Mouse (Mus musculus): ENCODE data around the gene Usp3.

Gene Usp3

GRCm38 (mm10) chr9:66575878-66576238 lies 17.1 kb downstream of the Usp3 start:
- DNase-seq (ENCODE audit: inconsistent age in 2 of 2, low spot score in 1 of 2) = peak in 1 of 2 experiments; percentile 70

GRCm38 (mm10) chr9:66575041-66575877 lies 17.7 kb downstream of the Usp3 start:
- DNase-seq (ENCODE audit: inconsistent age in 2 of 2, low spot score in 1 of 2) = peak in 1 of 2 experiments; percentile 49

DNA sequence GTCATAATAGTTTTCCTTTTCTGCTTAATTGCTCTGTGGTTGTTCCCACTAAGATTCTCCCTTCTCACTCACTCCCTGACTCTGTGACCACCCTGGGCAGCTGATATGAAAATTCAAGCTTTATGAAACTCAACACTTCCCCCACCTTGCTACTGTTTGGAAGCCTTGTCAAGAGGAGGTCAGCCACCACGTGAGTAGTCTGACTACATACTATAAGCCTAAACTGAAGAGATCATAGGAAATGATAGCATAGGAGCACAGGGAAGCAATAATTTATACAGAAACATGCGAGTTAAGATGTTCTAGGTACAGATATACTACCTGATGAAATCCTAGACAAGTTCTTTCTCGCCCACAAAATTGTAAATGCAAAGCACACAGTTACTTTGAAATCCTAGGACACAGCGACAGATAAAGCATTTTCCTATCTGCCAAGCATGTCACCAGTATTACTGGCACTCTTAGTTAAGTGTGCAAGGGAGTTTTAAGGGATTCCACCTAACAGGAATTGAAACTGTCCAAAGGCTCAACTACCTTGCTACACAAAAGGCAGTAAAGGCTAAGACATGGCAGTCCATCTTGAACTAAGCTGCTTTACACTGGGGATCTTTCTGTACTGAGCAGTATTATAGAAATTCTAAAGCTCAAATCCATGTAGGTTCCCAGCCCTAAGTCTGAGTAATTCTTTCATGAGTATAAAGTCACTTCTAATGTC lies 20.8 kb downstream of the Usp3 start:
- peak in 1 of 2 experiments; percentile 18 for DNase-seq (ENCODE audit: inconsistent age in 2 of 2, low spot score in 1 of 2)

GRCm38 (mm10) chr9:66562215-66562614 lies 30.7 kb downstream of the Usp3 start:
- DNase-seq (ENCODE audit: inconsistent age in 2 of 2, low spot score in 1 of 2) = no peak

- DNase-seq (ENCODE audit: inconsistent age in 2 of 2, low spot score in 1 of 2) = no peak
Observed at GRCm38 (mm10) chr9:66561496-66561895, 31.4 kb downstream of the Usp3 start.

DNA sequence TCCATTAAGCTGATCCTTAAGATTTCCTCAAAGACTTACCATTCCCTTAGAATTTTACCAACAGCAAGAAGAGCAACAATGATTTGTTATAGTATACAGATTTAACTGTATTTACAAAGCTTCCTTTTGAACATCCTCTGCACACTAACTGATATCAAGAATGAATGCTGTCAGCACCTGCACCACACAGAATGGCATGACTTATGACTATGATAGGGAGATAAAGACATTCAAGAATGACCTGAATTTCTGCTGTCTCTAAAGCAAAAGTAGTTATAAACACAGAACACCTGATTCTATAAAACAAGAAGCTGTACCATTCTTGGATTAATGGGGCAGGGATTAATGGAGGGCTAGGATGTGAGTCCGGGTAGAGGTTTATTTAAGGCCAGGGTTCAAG lies 32.2 kb downstream of the Usp3 start:
- no peak for DNase-seq (ENCODE audit: inconsistent age in 2 of 2, low spot score in 1 of 2)

- no peak for DNase-seq (ENCODE audit: inconsistent age in 2 of 2, low spot score in 1 of 2)
Observed at GRCm38 (mm10) chr9:66560295-66560694, 32.6 kb downstream of the Usp3 start.

DNA sequence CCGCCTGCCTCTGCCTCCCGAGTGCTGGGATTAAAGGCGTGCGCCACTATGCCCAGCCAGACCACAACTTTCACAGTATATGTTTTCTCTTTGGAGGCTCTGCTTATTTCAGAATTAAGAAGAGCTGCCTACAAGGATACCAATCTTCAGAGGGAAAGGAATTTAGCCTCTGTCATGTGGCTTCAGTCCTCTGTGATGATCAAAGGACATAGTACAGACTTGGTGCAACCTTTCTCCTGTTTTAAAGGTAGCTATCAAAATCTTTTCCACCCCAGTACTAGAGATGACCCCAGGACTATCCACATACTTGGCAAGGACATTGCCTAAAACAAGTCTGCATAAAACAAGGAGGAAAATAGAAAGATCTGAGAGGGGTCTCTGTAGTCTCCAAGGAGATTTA lies 34.0 kb downstream of the Usp3 start:
- no peak for DNase-seq (ENCODE audit: inconsistent age in 2 of 2, low spot score in 1 of 2)

DNA sequence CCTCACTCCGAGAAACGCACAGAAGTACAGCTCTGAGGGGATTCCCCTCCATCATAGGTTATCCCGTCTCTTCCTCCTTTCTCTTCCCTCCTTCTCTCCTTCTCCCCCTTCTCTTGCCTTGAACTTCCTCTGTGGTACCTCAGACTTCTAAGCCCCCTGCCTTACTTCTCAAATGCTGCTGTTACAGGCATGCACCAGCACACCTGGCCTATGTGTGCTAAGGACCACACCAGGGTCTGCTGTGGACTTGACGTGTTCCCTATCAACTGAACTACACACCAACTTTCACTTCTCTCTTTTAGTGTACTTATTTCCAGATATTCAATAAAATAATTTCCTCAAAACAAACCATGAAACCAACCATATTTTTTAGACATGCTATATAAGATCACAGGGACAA lies 50.2 kb downstream of the Usp3 start:
- DNase-seq (ENCODE audit: inconsistent age in 2 of 2, low spot score in 1 of 2) = no peak

GRCm38 (mm10) chr9:66521595-66521994 lies 71.3 kb downstream of the Usp3 start:
- no peak for DNase-seq (ENCODE audit: inconsistent age in 2 of 2, low spot score in 1 of 2)

- peak; percentile 39 to 59 for DNase-seq (ENCODE audit: inconsistent age in 2 of 2, low spot score in 1 of 2)
Observed at GRCm38 (mm10) chr9:66520299-66520698, 72.6 kb downstream of the Usp3 start.

DNA sequence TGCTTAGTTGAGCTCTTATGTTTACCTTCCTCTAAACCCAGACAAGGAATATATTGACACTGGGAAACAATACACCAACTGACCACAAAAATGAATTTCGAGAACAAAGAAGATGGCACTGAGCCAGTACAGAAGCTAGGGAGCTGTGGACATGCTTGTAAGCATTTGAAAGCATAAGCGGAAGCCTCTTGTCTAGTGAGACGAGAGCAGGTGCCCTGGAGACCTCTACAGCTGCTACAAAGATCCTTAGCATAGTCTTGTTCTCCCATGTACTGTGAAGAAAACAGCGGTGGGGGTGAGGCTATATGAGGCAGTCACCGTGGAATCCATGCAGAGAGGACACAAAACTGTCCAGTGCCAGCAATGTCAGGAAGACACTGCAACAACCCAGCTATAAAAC lies 74.0 kb downstream of the Usp3 start:
- peak in 1 of 2 experiments; percentile 66 for DNase-seq (ENCODE audit: inconsistent age in 2 of 2, low spot score in 1 of 2)

DNA sequence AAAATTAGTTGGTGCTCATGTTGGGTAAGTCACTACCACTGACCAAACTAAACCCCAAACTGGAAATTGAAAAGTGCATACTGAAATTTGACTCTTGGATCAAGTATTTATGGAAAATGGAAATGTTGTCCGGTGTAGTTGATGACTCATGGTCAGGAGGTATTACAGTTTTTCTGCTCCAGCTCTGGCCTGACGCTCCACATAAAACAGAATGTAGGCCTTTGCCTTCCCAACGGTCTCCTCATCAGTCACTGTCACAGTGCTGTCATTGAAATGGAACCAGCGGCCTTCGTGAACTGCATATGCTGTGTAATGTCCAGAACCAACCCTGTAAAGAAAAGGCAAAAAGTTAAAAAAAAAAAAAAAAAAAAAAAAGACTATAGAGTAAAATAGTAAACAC lies 74.7 kb downstream of the Usp3 start:
- peak; percentile 50 to 71 for DNase-seq (ENCODE audit: inconsistent age in 2 of 2, low spot score in 1 of 2)

- no peak for DNase-seq (ENCODE audit: inconsistent age in 2 of 2, low spot score in 1 of 2)
Observed at GRCm38 (mm10) chr9:66517746-66518145, 75.2 kb downstream of the Usp3 start.

DNA sequence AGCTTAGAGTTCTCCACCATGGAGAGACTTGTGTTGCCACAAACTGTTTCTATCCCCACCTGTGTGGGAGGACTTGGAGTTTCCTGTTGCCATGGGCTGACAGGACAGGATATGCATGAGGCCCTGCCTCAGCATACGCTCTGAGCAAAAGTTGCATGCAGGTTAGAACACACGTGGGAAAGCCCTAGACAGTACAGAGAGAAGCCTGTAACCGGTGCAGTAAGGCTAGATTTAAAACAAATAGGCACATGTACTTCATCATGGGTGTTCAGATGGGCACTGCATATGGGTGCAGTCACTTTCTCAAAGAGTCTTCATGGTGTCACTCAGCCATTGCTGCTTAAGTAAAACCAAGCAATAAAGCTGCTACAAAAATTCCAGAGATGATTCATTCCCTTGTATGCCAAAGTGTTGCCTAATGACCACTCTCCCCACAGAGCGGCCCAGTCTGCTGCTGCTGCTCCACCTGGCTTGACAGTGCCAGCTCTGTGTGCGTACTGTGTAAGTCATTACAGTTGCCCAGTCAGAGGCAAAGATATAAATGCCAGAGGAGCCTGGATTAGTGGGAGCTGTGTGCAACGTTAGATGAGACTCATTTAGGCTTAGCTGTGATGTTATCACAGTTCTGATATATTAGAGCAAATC lies 76.5 kb downstream of the Usp3 start:
- peak; percentile 45 to 84 for DNase-seq (ENCODE audit: inconsistent age in 2 of 2, low spot score in 1 of 2)

- peak in 1 of 2 experiments; percentile 54 for DNase-seq (ENCODE audit: inconsistent age in 2 of 2, low spot score in 1 of 2)
Observed at GRCm38 (mm10) chr9:66515680-66516210, 77.2 kb downstream of the Usp3 start.

- peak in 1 of 2 experiments; percentile 30 for DNase-seq (ENCODE audit: inconsistent age in 2 of 2, low spot score in 1 of 2)
Observed at GRCm38 (mm10) chr9:66515115-66515514, 77.8 kb downstream of the Usp3 start.

DNA sequence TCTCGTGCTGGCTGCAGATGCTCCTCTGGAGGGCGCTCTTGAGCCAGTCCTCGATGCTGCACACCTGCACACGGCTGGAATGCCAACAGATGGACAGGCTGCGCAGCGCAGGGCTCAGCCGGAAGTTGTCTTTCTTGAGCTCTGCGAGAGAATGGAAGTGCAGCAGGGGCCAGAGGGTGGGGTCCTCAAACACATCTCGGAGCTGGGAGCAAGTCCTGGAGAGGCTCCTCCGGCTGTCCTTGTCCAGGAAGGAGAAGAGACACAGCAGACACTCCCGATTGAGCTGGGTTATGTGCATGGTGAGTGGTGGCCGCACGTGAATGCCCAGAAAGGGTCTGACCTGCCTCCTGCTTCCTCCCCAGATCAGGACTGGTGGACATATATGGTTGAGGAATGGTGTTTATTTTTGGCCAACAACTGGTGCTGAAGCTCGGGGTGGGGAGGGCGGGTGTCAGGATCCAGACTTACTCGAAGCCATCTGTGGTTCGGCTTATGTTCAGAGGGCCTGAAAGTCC lies 78.6 kb downstream of the Usp3 start, which contains the start of gene Fbxl22:
Gene Fbxl22 (minus strand): TSS at position 338 of the 515 bp plus-strand sequence.
- DNase-seq (ENCODE audit: inconsistent age in 2 of 2, low spot score in 1 of 2) = peak in 1 of 2 experiments; percentile 53

- peak in 1 of 2 experiments; percentile 67 for DNase-seq (ENCODE audit: inconsistent age in 2 of 2, low spot score in 1 of 2)
Observed at GRCm38 (mm10) chr9:66513661-66514255, 79.2 kb downstream of the Usp3 start.

GRCm38 (mm10) chr9:66513150-66513549 lies 79.8 kb downstream of the Usp3 start:
- peak; percentile 52 to 75 for DNase-seq (ENCODE audit: inconsistent age in 2 of 2, low spot score in 1 of 2)

- peak; percentile 90 to 95 for DNase-seq (ENCODE audit: inconsistent age in 2 of 2, low spot score in 1 of 2)
Observed at GRCm38 (mm10) chr9:66512351-66512671, 80.6 kb downstream of the Usp3 start.
